Mouse (Mus musculus): Measurements from ENCODE around the gene Wdfy3. TPM values are rescaled to one million over a fixed set of nuclear protein-coding genes. Genes with fewer than 3 reads are reported as not detected.

The Wdfy3 gene
- polyA plus RNA-seq, 1 experiment from 2014 or later = 4.4 TPM

GRCm38 (mm10) chr5:101827477-101827876 is 242.2 kb downstream of the Wdfy3 start:
- TF ChIP-seq EP300 (IDR thresholded peaks at IDR 0.05; ENCODE audit: low read depth) = no peak
- no peak for TF ChIP-seq CTCF (IDR thresholded peaks at IDR 0.05; ENCODE audit: low read depth)
- H3K27me3 ChIP-seq (ENCODE audit: insufficient read depth, low read length) = peaks cover 11% of the 10 kb centered on the region; the same call in 1 of the 2 replicates
- H3K27ac ChIP-seq (ENCODE audit: low read depth) = no peak overlapping the region
- no peaks in the 10 kb centered on the region for H3K9me3 ChIP-seq (ENCODE audit: low read length)
- H3K4me2 ChIP-seq (ENCODE audit: low read depth, low read length) = no peak overlapping the region
- DNase-seq = no peak
- H3K36me3 ChIP-seq (replicated peaks; ENCODE audit: insufficient read depth, low read length) = no peaks in the 10 kb centered on the region
- no peak overlapping the region for H3K9ac ChIP-seq (replicated peaks)
- no peak overlapping the region for H3K4me3 ChIP-seq (ENCODE audit: low read depth, low read length)
- peaks cover 2% of the 10 kb centered on the region; the same call in 1 of the 2 replicates for H3K4me1 ChIP-seq (ENCODE audit: insufficient read depth)
- ATAC-seq = no peak
- WGBS (ENCODE audit: insufficient replicate concordance) = 38% methylated on average over 12 of the region's 12 CpGs

- Histone ChIP-seq H3K27ac (ENCODE audit: low read depth) (no peak overlapping the region), H3K9me3 (ENCODE audit: low read length) (no peaks in the 10 kb centered on the region), H3K4me1 (ENCODE audit: insufficient read depth) (peaks cover 2% of the 10 kb centered on the region; the same call in 1 of the 2 replicates), H3K36me3 (replicated peaks; ENCODE audit: insufficient read depth, low read length) (no peaks in the 10 kb centered on the region), H3K9ac (replicated peaks) (no peak overlapping the region), H3K4me3 (ENCODE audit: low read depth, low read length) (no peak overlapping the region), H3K4me2 (ENCODE audit: low read depth, low read length) (peak overlapping the region; percentile 33), H3K27me3 (ENCODE audit: insufficient read depth, low read length) (peaks cover 11% of the 10 kb centered on the region; the same call in 1 of the 2 replicates)
- TF ChIP-seq EP300 (IDR thresholded peaks at IDR 0.05; ENCODE audit: low read depth) = no peak
- TF ChIP-seq CTCF (IDR thresholded peaks at IDR 0.05; ENCODE audit: low read depth) = no peak
- 8% methylated on average over 15 of the region's 15 CpGs for WGBS (ENCODE audit: insufficient replicate concordance)
- ATAC-seq = peak; percentile 51; the same call in 1 of the 2 replicates
- peak; percentile 61 for DNase-seq
Measured at GRCm38 (mm10) chr5:101826531-101826970, 243.2 kb downstream of the Wdfy3 start.

- Histone ChIP-seq H3K9ac (replicated peaks) (no peak overlapping the region), H3K9me3 (ENCODE audit: low read length) (no peaks in the 10 kb centered on the region), H3K4me3 (ENCODE audit: low read depth, low read length) (no peak overlapping the region), H3K27me3 (ENCODE audit: insufficient read depth, low read length) (peaks cover 11% of the 10 kb centered on the region), H3K4me1 (ENCODE audit: insufficient read depth) (peaks cover 2% of the 10 kb centered on the region; the same call in 1 of the 2 replicates), H3K36me3 (replicated peaks; ENCODE audit: insufficient read depth, low read length) (no peaks in the 10 kb centered on the region), H3K4me2 (ENCODE audit: low read depth, low read length) (no peak overlapping the region), H3K27ac (ENCODE audit: low read depth) (no peak overlapping the region)
- peak; percentile 11 for DNase-seq
- TF ChIP-seq EP300 (IDR thresholded peaks at IDR 0.05; ENCODE audit: low read depth) (no peak), CTCF (IDR thresholded peaks at IDR 0.05; ENCODE audit: low read depth) (no peak)
- ATAC-seq = peak; percentile 19; the same call in 1 of the 2 replicates
- WGBS (ENCODE audit: insufficient replicate concordance) = 48% methylated on average over 13 of the region's 13 CpGs
Measured at GRCm38 (mm10) chr5:101825111-101825911, 244.4 kb downstream of the Wdfy3 start.

GRCm38 (mm10) chr5:101822311-101822670 is 247.4 kb downstream of the Wdfy3 start:
- Histone ChIP-seq H3K9me3 (ENCODE audit: low read length) (no peaks in the 10 kb centered on the region), H3K4me3 (ENCODE audit: low read depth, low read length) (no peak overlapping the region), H3K9ac (replicated peaks) (no peak overlapping the region), H3K27me3 (ENCODE audit: insufficient read depth, low read length) (peaks cover 5% of the 10 kb centered on the region; the same call in 1 of the 2 replicates), H3K4me2 (ENCODE audit: low read depth, low read length) (no peak overlapping the region), H3K36me3 (replicated peaks; ENCODE audit: insufficient read depth, low read length) (no peaks in the 10 kb centered on the region), H3K27ac (ENCODE audit: low read depth) (no peak overlapping the region), H3K4me1 (ENCODE audit: insufficient read depth) (peaks cover 2% of the 10 kb centered on the region; the same call in 1 of the 2 replicates)
- TF ChIP-seq EP300 (IDR thresholded peaks at IDR 0.05; ENCODE audit: low read depth) (no peak), CTCF (IDR thresholded peaks at IDR 0.05; ENCODE audit: low read depth) (no peak)
- no peak for ATAC-seq
- DNase-seq = no peak
- 62% methylated on average over 6 of the region's 6 CpGs for WGBS (ENCODE audit: insufficient replicate concordance)

- Histone ChIP-seq H3K4me1 (ENCODE audit: insufficient read depth) (no peaks in the 10 kb centered on the region; the same call in 1 of the 2 replicates), H3K36me3 (replicated peaks; ENCODE audit: insufficient read depth, low read length) (no peaks in the 10 kb centered on the region), H3K4me3 (ENCODE audit: low read depth, low read length) (no peak overlapping the region), H3K27ac (ENCODE audit: low read depth) (no peak overlapping the region), H3K27me3 (ENCODE audit: insufficient read depth, low read length) (peaks cover 5% of the 10 kb centered on the region; the same call in 1 of the 2 replicates), H3K9ac (replicated peaks) (no peak overlapping the region), H3K9me3 (ENCODE audit: low read length) (no peaks in the 10 kb centered on the region), H3K4me2 (ENCODE audit: low read depth, low read length) (no peak overlapping the region)
- ATAC-seq (no peak), DNase-seq (no peak)
- WGBS (ENCODE audit: insufficient replicate concordance) = 67% methylated on average over 17 of the region's 17 CpGs
- no peak for TF ChIP-seq EP300 (IDR thresholded peaks at IDR 0.05; ENCODE audit: low read depth)
- TF ChIP-seq CTCF (IDR thresholded peaks at IDR 0.05; ENCODE audit: low read depth) = no peak
Measured at GRCm38 (mm10) chr5:101821491-101822310, 248.0 kb downstream of the Wdfy3 start.

- H3K27ac ChIP-seq (ENCODE audit: low read depth) = no peak overlapping the region
- no peak overlapping the region for H3K4me3 ChIP-seq (ENCODE audit: low read depth, low read length)
- DNase-seq = no peak
- H3K4me2 ChIP-seq (ENCODE audit: low read depth, low read length) = no peak overlapping the region
- 66% methylated on average over 8 of the region's 8 CpGs for WGBS (ENCODE audit: insufficient replicate concordance)
- ATAC-seq = no peak
- H3K27me3 ChIP-seq (ENCODE audit: insufficient read depth, low read length) = peaks cover 5% of the 10 kb centered on the region; the same call in 1 of the 2 replicates
- H3K9ac ChIP-seq (replicated peaks) = no peak overlapping the region
- H3K9me3 ChIP-seq (ENCODE audit: low read length) = no peaks in the 10 kb centered on the region
- H3K4me1 ChIP-seq (ENCODE audit: insufficient read depth) = no peaks in the 10 kb centered on the region
- H3K36me3 ChIP-seq (replicated peaks; ENCODE audit: insufficient read depth, low read length) = no peaks in the 10 kb centered on the region
- TF ChIP-seq CTCF (IDR thresholded peaks at IDR 0.05; ENCODE audit: low read depth) (no peak), EP300 (IDR thresholded peaks at IDR 0.05; ENCODE audit: low read depth) (no peak)
Measured at GRCm38 (mm10) chr5:101821052-101821451, 248.7 kb downstream of the Wdfy3 start.
